Mouse (Mus musculus) neural tube, embryonic 13.5 days (tissue): ENCODE results near the gene Tbxa2r. TPM values are rescaled to one million over a fixed set of nuclear protein-coding genes. Genes with fewer than 3 reads are reported as not detected.

Source experiments
- ATAC-seq: fragments of 200-750 bp; cut with Nextera tagmentation; 2 replicates; pipeline ENCODE4 v1.8.0; 2017; ENCODE audit warnings: low read depth, mild to moderate bottlenecking, moderate TSS enrichment, moderate library complexity
- H3K27ac ChIP-seq: fragments of 300-500 bp; sonication (generic); replicated peaks from 2 replicates; pipeline ENCODE4 v1.5.1; 2015; ENCODE audit warnings: moderate library complexity, mild to moderate bottlenecking, inconsistent platforms
- H3K27me3 ChIP-seq: fragments of 300-500 bp; sonication (generic); 2 replicates; pipeline ENCODE4 v1.6.1; 2015; ENCODE audit warnings: mild to moderate bottlenecking, inconsistent platforms
- H3K36me3 ChIP-seq: fragments of 300-500 bp; sonication (generic); 2 replicates; pipeline ENCODE4 v1.6.1; 2015; ENCODE audit warnings: mild to moderate bottlenecking, inconsistent platforms
- H3K4me1 ChIP-seq: fragments of 300-500 bp; sonication (generic); replicated peaks from 2 replicates; pipeline ENCODE4 v1.6.1; 2015; ENCODE audit warnings: inconsistent platforms
- H3K4me2 ChIP-seq: fragments of 300-500 bp; sonication (generic); 2 replicates; pipeline ENCODE4 v1.6.1; 2015; ENCODE audit warnings: inconsistent platforms, mild to moderate bottlenecking, moderate library complexity
- H3K4me3 ChIP-seq: fragments of 300-500 bp; sonication (generic); 2 replicates; pipeline ENCODE4 v1.5.1; 2015; ENCODE audit warnings: mild to moderate bottlenecking, inconsistent platforms
- H3K9ac ChIP-seq: fragments of 300-500 bp; sonication (generic); 2 replicates; pipeline ENCODE4 v1.6.1; 2015; ENCODE audit warnings: moderate library complexity, mild to moderate bottlenecking, inconsistent platforms
- H3K9me3 ChIP-seq: fragments of 300-500 bp; sonication (generic); 2 replicates; pipeline ENCODE4 v1.6.1; 2016; ENCODE audit warnings: inconsistent platforms
- WGBS: fragments of 180-500 bp; shearing (Covaris S2); methylation state at CpG from one replicate; pipeline ENCODE4 v1.1.7; 2015; 5-methylcytosine and 5-hydroxymethylcytosine counted together
- polyA plus RNA-seq: library from polyadenylated mRNA; unstranded; fragments of >200 nt; fragmentation: Nextera tagmentation; extraction: Ambion mirVana; gene quantifications from 2 replicates; pipeline ENCODE4 v1.2.1, GENCODE M21; 2015

Gene Tbxa2r
- polyA plus RNA-seq, 1 experiment from 2014 or later = 4.5 TPM

GRCm38 (mm10) chr10:81323791-81324530 is 4.6 kb upstream of the Tbxa2r start:
- Histone ChIP-seq H3K36me3 (peaks cover 53% of the 10 kb centered on the region), H3K27me3 (no peaks in the 10 kb centered on the region), H3K4me3 (no peak overlapping the region), H3K27ac (no peak overlapping the region), H3K9ac (no peak overlapping the region), H3K4me1 (peaks cover 31% of the 10 kb centered on the region), H3K9me3 (no peaks in the 10 kb centered on the region), H3K4me2 (no peak overlapping the region)
- ATAC-seq = no peak
- WGBS = 95% methylated on average over 18 of the region's 18 CpGs

- H3K9me3 ChIP-seq = no peaks in the 10 kb centered on the region
- WGBS = 95% methylated on average over 21 of the region's 21 CpGs
- H3K4me2 ChIP-seq = no peak overlapping the region
- ATAC-seq = no peak
- no peak overlapping the region for H3K4me3 ChIP-seq
- H3K36me3 ChIP-seq = peaks cover 53% of the 10 kb centered on the region
- peaks cover 31% of the 10 kb centered on the region for H3K4me1 ChIP-seq
- H3K27ac ChIP-seq = no peak overlapping the region
- no peaks in the 10 kb centered on the region; the same call in 1 of the 2 replicates for H3K27me3 ChIP-seq
- H3K9ac ChIP-seq = no peak overlapping the region
Observed at GRCm38 (mm10) chr10:81325176-81325575, 3.4 kb upstream of the Tbxa2r start.

GRCm38 (mm10) chr10:81325781-81326180 is 2.8 kb upstream of the Tbxa2r start:
- ATAC-seq = no peak
- peaks cover 53% of the 10 kb centered on the region for H3K36me3 ChIP-seq
- no peak overlapping the region for H3K9ac ChIP-seq
- WGBS = 93% methylated on average over 18 of the region's 18 CpGs
- no peaks in the 10 kb centered on the region for H3K9me3 ChIP-seq
- peaks cover 34% of the 10 kb centered on the region for H3K4me1 ChIP-seq
- H3K4me3 ChIP-seq = no peak overlapping the region
- H3K27ac ChIP-seq = no peak overlapping the region
- H3K27me3 ChIP-seq = no peaks in the 10 kb centered on the region; the same call in 1 of the 2 replicates
- no peak overlapping the region for H3K4me2 ChIP-seq

- peak overlapping the region; percentile 28; the same call in 1 of the 2 replicates for H3K27ac ChIP-seq
- H3K9me3 ChIP-seq = no peaks in the 10 kb centered on the region
- peaks cover 5% of the 10 kb centered on the region for H3K27me3 ChIP-seq
- H3K36me3 ChIP-seq = peaks cover 53% of the 10 kb centered on the region
- peaks cover 29% of the 10 kb centered on the region for H3K4me1 ChIP-seq
- no peak overlapping the region for H3K4me3 ChIP-seq
- ATAC-seq = no peak
- H3K4me2 ChIP-seq = no peak overlapping the region
- no peak overlapping the region for H3K9ac ChIP-seq
- WGBS = 83% methylated on average over 6 of the region's 6 CpGs
Observed at GRCm38 (mm10) chr10:81326858-81327257, 1.7 kb upstream of the Tbxa2r start.

- Histone ChIP-seq H3K9ac (no peak overlapping the region; the same call in 1 of the 2 replicates), H3K4me2 (no peak overlapping the region), H3K9me3 (no peaks in the 10 kb centered on the region), H3K27ac (no peak overlapping the region), H3K27me3 (peaks cover 16% of the 10 kb centered on the region), H3K4me1 (peaks cover 21% of the 10 kb centered on the region), H3K4me3 (no peak overlapping the region), H3K36me3 (peaks cover 44% of the 10 kb centered on the region)
- ATAC-seq = no peak
- 44% methylated on average over 2 of the region's 2 CpGs for WGBS
Observed at GRCm38 (mm10) chr10:81327959-81328358, 572 bp upstream of the Tbxa2r start.

GRCm38 (mm10) chr10:81329194-81329975 is 854 bp downstream of the Tbxa2r start:
- 73% methylated on average over 10 of the region's 10 CpGs for WGBS
- Histone ChIP-seq H3K36me3 (peaks cover 30% of the 10 kb centered on the region), H3K4me2 (peak overlapping the region; percentile 11; the same call in 1 of the 2 replicates), H3K4me3 (no peak overlapping the region), H3K27ac (peak overlapping the region; percentile 49; the same call in 1 of the 2 replicates), H3K9ac (peak overlapping the region; percentile 22; the same call in 1 of the 2 replicates), H3K9me3 (no peaks in the 10 kb centered on the region), H3K4me1 (peaks cover 21% of the 10 kb centered on the region), H3K27me3 (peaks cover 27% of the 10 kb centered on the region)
- 0 out of 2 replicates have a peak, but pooled peaks have one; percentile 12 for ATAC-seq

- no peaks in the 10 kb centered on the region for H3K9me3 ChIP-seq
- 0 out of 2 replicates have a peak overlapping the region, but pooled peaks have one; percentile 34 for H3K9ac ChIP-seq
- no peak for ATAC-seq
- peaks cover 31% of the 10 kb centered on the region for H3K27me3 ChIP-seq
- no peak overlapping the region; the same call in 1 of the 2 replicates for H3K27ac ChIP-seq
- H3K4me1 ChIP-seq = peaks cover 22% of the 10 kb centered on the region
- peaks cover 24% of the 10 kb centered on the region for H3K36me3 ChIP-seq
- no peak overlapping the region for H3K4me3 ChIP-seq
- H3K4me2 ChIP-seq = peak overlapping the region; percentile 3; the same call in 1 of the 2 replicates
- WGBS = 57% methylated on average over 4 of the region's 4 CpGs
Observed at GRCm38 (mm10) chr10:81330007-81330406, 1.5 kb downstream of the Tbxa2r start.

- WGBS = 19% methylated on average over 29 of the region's 29 CpGs
Observed at GRCm38 (mm10) chr10:81332277-81332676, 3.7 kb downstream of the Tbxa2r start.

GRCm38 (mm10) chr10:81334324-81334723 is 5.8 kb downstream of the Tbxa2r start:
- no peak for ATAC-seq
- no peak overlapping the region for H3K4me2 ChIP-seq
- no peak overlapping the region for H3K9ac ChIP-seq
- H3K9me3 ChIP-seq = no peaks in the 10 kb centered on the region
- WGBS = 69% methylated on average over 11 of the region's 11 CpGs
- H3K4me1 ChIP-seq = peaks cover 15% of the 10 kb centered on the region
- peaks cover 56% of the 10 kb centered on the region for H3K27me3 ChIP-seq
- H3K4me3 ChIP-seq = no peak overlapping the region
- H3K27ac ChIP-seq = no peak overlapping the region
- no peaks in the 10 kb centered on the region for H3K36me3 ChIP-seq

More at GRCm38 (mm10) chr10:81332277-81332676, 3.7 kb downstream of the Tbxa2r start:
- 0 out of 2 replicates have a peak overlapping the region, but pooled peaks have one; percentile 17 for H3K9ac ChIP-seq
- H3K4me1 ChIP-seq = peaks cover 25% of the 10 kb centered on the region
- no peak overlapping the region for H3K4me3 ChIP-seq
- peaks cover 40% of the 10 kb centered on the region for H3K27me3 ChIP-seq
- no peak overlapping the region for H3K27ac ChIP-seq
- 0 out of 2 replicates have a peak overlapping the region, but pooled peaks have one; percentile 1 for H3K4me2 ChIP-seq
- ATAC-seq = no peak
- H3K9me3 ChIP-seq = no peaks in the 10 kb centered on the region
- peaks cover 1% of the 10 kb centered on the region for H3K36me3 ChIP-seq

GRCm38 (mm10) chr10:81335393-81336340 is 7.1 kb downstream of the Tbxa2r start:
- Histone ChIP-seq H3K9ac (peak overlapping the region; percentile 41; the same call in 1 of the 2 replicates), H3K36me3 (no peaks in the 10 kb centered on the region), H3K9me3 (no peaks in the 10 kb centered on the region), H3K27ac (peak overlapping the region; percentile 28; the same call in 1 of the 2 replicates), H3K4me2 (no peak overlapping the region), H3K4me1 (peaks cover 4% of the 10 kb centered on the region; the same call in 1 of the 2 replicates), H3K4me3 (no peak overlapping the region), H3K27me3 (peaks cover 64% of the 10 kb centered on the region)
- 0 out of 2 replicates have a peak, but pooled peaks have one; percentile 33 for ATAC-seq
- 42% methylated on average over 18 of the region's 19 CpGs for WGBS

GRCm38 (mm10) chr10:81336558-81336957 is 8.0 kb downstream of the Tbxa2r start:
- no peak overlapping the region for H3K27ac ChIP-seq
- WGBS = 96% methylated on average over 4 of the region's 4 CpGs

More at GRCm38 (mm10) chr10:81336558-81336957, 8.0 kb downstream of the Tbxa2r start:
- Histone ChIP-seq H3K9me3 (no peaks in the 10 kb centered on the region), H3K36me3 (no peaks in the 10 kb centered on the region), H3K9ac (no peak overlapping the region), H3K4me1 (peaks cover 4% of the 10 kb centered on the region; the same call in 1 of the 2 replicates), H3K4me2 (no peak overlapping the region), H3K27me3 (peaks cover 71% of the 10 kb centered on the region), H3K4me3 (no peak overlapping the region)
- no peak for ATAC-seq
